Mouse (Mus musculus) B cell, adult 2 months (primary cell): ENCODE measurements around the gene Boc.

Experiments used
- DNase-seq, 2 experiments: peaks; one replicate each; pipeline ENCODE4 v3.0.0; 2022

Boc gene

DNA sequence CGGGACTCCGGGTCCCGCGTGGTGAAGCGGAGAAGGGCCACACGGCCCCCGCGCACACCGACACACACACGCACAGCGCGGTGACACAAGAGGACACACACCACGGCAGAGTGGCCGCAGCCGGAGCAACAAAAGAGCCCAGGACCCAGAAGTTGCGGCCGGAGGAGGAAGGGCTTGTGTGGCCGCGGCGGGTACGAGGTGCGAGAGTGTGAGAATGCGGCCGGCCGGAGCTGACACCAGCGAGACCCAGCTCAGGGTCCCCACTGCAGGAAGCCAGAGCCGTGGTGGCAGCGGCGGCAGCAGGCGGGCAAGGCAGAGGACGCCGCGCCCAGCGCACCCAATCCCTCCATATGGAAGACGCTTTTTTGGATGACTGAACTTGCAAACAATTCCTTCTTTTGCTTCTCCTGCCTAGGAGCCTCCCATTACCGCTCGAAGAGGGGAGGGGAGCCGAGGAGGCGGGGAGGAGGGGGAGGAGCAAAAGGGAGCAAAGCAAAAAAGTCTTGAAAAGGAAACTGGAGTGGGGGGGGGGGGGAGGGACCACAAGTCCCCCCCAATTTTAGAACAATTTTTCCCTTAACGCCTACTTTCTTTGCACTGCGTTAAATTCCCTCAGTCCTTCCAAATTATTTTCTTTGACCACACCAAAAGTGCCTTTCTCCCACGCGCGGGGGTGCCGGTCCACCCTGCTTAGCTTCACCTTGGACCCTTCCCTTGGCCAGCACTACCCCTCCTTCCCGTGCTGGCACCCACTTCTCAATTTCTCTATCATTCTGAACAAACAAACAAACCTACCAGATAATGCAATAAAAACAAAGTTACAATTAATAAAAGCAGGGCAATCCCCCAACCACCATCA lies at the start of gene Boc:
TSS of gene Boc (minus strand) at position 427 of the 859 bp plus-strand sequence.
- no peak for DNase-seq

DNA sequence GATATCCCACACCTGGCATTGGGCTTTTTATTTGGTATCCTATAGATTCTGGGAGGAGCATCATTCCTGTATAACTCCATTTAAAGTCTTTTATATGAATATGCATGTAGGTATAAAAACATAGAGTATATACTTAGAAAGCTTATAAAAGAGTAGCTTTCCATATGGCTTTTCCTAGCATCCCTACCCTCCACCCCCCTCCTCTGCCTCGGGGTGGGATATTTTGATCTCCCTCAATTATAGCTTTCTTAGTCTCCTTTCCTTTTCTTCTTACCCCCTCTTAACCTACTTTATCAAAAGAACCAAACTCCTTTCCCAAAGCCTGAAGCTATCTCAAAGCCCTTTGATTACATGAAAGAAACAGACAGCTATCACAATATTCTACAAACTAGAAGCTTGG lies 47.9 kb upstream of the Boc start:
- DNase-seq = no peak

DNA sequence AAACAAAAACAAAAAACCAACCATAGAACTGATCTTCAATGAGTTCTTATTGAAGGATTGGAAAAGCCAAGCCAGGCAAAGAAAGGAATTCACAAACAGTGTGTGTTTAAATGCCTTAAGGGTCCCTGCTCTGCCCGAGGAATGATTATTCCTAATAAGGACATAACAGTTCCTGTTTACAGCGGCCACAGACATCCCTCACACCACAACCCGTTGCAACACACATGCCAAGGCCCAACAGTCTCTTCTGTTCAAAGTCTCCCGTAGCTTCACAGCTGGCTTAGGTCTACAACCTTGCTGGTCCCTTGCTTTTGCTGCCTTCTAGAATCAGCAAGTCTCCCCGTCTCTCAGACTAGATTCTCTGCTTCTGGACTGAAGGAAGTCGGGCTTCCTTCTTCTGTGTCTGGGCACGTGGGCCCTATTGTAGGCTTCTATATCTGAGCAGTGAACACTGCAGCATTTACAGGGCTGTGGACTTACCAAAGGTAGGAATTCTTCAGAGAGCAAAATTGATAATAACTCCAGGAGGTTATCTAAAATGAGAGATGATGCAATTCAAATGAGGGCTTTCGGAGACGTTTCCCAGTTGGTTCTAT lies 45.4 kb upstream of the Boc start:
- no peak for DNase-seq

DNA sequence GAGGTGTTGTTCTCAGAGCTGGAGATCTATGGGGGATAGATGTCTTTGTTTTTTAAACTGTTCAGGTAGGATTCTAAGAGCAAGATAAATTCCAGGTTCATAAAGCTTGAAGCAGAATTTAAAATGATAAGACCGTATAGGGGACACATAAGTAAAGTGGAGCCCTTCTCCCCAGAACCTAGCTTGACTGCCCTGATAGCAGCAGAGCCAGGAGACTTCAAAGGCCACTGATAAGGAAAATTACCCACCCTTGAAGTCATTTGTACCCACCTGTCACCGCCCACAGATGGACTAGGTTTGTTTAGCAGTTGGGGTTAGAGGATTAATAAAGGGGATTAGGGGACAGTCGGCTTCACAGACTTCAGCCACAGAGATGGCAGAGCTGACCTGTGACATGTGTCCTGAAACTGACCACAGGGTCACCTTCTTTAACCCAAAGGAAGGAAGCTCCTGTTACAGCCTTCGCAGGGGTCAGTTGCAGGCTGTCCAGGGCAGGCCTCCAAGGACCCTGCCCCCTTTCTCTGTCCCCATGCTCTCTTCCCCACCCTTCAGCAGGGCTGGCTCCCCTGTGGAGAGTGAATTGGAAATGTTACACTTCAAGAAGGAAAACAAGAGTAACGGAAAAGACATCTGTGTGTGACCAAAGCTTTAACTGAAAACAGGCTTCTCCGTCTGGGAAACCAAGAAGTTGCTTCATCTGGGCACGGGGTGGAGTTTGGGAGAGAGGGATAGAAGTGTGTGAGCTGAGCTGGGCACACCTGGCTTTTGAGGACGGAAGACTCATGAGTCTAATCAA lies 43.5 kb upstream of the Boc start:
- no peak for DNase-seq

DNA sequence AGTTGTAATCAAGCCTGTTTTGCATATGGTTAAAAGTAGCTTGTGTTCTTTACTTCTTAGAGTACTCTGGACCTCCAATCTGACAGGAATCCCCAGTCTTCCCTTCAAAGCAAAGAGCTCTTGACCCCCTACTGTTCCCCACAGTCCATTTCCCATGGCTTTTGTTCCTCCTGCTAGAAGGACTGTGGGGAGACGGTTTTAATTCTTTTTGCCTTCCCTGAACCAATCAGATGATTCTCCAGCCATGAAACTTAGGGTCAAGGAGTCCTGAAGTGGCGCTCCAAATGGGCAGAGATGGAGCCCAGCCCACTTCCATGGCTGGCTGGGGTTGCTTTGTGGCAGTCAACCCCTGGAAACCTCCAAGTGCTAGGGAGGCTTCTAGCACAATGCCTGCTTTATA lies 42.5 kb upstream of the Boc start:
- no peak for DNase-seq

DNA sequence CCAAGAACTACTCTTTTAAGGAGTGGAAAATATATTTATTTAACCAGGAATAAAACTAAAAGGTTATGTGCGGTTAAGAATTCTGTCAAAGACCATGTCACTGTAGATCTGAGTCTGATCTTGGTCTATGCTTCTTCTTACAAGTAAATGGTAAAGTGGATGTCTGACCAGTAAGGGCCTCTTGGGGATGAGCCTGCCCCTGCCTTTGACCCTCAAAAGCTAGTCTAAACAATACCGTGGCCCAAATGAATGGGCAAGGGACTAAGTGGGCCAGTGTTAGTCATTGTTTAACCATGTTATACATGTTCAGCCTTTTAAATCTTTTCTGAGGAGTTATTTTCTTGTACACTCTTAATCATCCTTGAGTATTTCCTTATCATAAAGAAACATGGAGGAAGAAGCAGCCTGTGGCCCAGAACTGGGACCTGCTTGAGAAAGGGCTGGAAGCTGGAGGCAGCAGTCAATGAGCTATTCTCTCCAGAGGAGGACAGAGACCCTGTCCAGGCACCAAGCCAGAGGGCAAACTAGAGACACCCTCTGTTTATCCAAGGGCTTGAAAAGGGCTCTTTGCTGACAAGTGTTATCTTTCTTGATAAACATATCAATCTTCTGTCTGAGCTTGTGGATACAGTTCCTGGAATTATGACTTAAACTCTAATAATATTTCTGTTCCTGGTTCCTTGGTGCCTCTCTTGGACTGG lies 38.6 kb upstream of the Boc start:
- no peak for DNase-seq

DNA sequence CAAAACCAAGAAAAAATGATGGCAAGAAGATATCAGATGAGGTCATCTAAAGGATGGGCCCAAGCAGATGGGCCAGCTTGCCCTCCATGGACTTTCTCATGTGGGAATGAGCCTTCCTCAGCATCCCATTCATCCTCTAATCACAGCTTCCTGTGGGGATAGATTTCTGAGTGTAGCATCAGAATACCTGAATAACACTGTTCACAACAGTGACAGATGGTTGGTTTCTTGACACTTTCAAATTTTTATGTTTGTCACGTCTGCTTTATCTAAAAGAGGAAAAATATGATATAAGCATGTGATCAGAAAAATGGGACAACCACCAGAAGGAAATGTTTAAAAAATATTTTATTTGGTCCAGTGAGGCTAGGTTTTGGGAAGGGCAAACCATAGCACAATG lies 30.8 kb upstream of the Boc start:
- no peak for DNase-seq

DNA sequence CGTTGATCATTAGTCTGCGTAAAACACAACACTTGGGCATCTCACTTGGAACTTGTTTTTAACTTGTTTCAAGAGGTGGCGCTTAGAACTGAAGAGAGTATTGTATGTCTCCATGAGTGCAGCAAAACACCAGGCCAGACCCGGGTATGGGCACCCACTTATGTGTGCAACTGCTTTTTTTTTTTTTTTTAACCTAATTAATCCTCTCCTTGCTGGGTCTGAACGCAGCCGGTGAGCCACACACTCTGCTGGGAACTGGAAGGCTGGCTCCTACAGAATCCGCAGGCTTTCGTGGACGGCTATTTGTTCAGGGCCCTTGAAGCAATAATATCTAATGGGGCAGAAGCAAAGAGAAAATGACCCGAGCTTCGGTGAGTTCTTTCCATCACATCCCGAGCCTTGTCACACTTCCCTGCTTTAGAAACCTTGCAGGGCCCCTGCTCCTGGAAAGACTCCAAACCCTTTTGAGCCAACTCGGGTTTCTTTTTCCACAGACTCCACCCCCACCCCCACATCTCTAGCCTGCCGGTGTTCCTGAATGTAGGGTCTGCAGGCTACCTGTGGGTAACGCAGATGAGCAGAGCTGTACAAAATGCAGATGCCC lies 20.8 kb upstream of the Boc start:
- DNase-seq = no peak

DNA sequence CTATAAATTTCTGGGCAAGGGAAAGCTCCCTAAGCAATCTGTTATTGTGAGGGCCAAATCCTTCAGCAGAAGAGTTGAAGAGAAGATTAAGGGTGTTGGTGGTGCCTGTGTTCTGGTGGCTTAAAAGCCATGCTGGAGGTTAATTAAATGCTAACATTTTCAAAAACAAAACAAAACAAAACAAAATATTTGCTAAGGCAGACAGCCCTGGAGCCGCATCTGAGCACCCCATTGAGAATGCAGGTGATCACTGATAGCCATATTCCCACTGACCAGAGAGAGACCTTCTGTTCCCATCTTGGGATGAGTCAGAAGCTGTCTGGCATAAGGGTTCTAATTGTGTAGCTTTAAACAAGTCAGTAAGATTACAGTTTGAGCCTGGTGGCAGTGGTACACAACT lies 19.9 kb upstream of the Boc start:
- DNase-seq = no peak

DNA sequence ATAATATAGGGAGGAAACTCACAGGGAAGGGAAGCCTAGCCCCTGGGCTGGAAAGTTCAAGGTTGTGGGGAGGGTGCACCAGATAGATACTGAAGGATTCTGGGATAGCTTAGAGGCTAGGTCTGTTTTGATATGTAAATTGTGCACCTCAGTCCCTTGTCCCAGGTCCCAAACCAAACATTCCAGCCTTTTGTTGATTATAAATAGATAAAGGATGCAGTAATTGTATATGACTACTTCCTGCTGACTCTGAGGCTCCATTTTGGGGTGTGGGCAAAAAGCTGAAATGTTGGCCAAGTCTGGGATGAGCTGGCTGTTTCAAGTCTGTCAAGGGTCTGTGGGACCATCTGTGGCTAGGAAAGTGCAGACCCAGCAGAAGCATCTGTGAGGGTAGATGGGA lies 9.4 kb upstream of the Boc start:
- DNase-seq = no peak

DNA sequence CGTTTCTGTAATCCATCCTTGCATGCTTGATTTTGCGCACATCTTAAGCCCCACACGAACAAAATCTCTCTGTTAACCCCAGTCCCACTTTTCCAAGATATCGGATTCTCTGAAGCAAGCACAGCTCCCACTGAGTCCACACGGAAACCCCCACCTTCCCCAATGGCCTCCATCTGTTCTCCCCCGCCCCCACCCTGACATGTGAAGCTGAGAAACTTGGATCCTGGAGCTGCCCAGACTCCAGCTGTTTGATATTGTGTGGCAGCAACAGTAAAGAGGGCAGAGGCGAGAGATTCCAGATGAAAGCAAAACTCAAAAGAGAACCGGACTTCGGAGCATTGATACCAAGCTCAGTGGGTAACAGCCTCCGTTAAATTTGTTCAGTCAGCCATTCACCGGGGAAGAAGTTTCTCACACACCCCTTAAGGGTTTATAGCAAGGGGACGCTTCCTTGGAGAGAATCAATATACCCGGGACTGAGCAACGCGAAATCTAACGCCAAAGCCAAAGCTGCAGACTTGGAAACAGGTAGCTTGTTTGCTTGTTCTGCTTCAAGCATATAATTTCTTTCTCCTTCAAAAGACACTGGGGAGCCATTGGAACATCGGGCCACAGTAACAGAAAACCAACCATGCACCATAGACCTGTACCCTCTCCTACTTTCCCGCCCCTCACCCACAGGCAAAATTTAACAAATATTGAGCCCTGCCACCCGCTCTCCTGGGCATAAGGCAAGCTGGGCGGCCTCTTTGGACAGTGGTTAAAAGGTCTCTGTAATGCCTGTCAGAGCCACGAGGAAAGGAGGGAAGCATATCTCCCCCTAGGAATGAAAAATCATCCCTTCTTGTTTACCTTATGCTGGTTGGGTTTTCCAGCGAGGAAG lies 6.9 kb upstream of the Boc start:
- no peak for DNase-seq

DNA sequence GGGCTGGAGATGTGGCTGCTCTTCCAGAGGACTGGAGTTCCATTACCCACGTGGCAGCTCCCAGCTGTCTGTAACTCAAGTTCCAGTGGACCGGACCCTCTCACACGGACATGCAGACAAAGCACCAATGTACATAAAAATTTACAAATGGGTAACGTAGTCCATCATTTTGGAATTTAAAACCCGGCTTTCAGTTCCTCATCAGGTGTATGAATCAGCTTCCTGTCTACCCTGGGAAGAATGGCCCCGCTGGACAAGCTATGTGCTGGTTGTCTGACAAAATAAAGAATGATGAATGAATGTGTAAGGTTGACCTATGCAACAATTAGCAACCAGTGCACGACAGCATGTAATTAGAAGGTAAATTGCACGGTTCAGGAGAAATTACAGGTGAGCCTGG lies 5.7 kb upstream of the Boc start:
- DNase-seq = no peak

DNA sequence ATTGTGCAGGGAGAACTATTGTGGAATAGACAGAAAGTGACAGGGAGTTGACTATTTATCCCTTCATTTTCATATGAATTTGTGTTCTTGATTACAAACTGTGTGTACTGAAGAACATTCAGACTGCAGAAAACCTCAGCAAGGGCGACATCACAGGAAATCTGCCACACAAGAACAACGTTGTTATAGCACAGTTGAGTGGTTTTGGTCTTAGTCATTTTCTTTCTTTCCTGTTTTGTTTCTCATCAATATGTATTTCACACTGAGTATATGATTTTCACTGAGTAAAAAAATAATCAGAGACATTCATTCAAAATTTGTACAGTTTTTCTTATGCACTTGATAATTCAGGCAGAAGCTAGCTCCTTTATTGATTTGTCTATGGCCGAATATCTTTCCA lies 3.4 kb upstream of the Boc start:
- DNase-seq = no peak

DNA sequence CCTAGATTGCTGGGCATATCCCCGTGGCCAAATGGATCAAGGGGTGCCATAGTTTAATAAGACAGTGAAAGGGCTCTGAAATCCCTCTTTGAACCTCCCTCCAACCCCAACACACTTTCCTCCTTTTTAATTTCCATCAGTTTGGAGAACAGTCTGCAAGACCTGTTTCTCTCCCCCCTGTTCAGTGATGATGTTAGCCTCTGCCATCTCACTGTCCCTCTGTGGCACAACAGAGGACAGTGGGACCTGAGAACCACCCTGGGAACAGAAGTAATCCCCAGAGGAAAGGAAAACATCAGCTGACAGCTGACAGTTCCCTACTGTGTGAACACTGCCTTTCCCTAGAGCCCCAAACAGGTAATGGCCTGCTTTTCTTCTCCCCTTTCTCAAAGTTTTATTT lies 1.5 kb upstream of the Boc start:
- no peak for DNase-seq

DNA sequence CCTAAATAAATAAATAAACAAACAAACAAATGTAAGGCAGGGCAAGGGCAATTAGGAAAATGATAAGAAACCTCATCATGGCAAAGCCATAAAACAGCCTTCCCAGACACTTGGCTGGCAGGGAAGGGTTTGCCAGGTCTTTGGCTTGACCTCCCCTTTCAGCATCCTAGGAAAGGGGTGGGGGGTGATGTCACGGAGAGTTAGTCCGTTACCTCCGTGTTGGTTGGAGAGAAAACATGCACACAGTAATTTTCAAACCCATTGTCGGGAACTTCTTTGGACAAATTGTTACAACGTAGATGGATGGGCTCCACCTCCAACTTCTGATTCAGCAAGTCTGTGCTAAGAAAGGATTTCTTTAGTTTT lies 616 bp upstream of the Boc start:
- DNase-seq = no peak

DNA sequence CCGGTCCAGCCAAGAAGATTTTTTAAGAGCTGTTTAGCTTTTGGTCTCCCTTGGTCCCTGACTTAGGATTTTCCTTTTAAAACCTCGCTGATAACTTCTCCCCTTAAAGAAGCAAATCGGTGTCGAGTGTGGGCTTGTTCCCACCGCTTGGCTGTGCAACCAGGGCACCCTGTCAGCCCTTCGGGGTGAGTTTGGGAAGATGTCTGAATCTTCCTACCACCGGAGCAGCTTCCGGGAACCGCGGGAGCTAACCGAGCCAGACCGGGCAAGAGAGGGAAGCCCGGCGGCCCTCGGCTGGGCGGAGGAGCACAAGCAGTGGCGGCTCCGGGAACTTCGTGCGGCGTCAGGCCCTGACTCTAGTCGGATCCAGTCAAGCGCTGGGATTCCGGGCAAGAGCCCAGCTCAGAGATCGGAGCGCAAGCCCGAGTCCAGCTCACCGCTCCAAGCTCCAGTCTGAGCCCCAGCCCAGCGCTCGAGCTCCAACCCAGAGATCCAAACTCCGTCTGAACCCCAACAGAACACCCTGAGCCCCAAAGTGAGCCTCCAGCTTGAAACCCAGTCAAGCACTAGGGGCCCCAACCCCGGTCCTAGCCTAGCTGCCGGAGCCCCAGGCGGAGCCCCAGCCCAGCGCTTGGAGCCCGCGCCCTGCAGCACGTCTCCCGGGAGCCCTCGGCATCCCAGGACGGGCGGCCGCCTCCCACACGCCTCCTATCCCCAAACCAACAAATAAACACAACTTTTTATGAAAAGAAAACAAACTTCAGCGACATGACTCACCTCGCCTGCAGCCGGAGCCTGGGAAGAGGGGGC lies 831 bp downstream of the Boc start:
- peak in 1 of 2 experiments; percentile 2 for DNase-seq

DNA sequence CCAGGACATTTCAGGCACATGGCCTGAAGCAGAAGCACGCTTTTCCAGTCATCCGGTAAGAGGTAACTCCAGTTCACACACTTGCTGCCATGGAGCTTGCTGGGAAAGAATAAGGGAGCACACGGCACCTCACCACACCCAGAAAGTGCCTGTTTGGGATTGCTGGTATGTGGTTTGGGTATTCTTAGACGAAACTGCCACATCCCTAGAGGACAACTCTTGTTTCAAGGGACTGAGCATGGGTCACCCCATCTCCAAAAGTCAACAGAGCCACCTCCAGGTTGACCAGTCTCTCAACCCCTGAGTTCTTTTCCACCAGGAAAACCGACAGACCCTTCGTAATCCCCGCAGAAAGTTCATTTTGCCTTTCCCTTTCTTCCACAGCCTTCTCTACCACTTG lies 1.6 kb downstream of the Boc start:
- DNase-seq = no peak

DNA sequence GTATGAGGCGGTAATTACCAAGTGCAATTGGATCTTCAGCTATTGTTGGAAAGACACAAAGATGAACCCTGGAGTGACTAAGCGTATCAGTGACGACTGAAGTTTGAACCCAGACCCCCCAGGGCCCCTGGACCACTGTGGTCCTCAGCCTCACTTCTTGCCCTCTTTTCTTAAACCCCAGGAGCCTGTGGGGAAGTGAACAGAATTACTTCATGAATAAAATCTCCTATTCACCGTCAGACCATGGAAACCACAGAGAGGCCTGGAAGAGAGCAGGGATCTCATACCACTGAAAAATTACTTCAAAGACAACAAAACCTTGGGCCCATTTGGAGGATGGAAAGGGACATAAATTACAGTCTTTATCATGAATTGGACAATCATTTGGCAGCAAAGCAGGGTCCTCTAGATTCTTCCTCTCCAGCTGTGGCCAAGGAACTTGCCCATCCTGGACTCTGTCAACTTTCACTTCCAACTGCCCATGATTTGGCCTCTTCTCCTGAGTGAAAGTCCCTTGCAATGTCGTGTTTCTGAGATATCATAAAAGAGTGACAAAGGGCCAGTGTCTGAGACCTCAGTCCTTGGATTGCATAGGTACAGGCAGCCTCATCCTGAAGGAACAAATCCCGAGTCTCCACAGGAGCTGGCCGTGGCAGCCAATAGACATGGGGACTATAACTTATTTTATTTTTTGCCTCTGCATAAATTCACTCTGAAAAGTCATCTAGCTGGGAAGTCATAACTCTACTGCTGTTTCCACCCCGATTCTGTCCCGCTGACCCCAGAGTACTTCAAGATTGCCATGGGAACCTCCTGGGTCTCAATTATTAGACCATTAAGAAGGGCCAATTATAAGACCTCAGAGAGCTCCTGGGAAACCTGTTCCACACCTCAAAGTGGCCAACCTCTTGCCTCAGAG lies 2.6 kb downstream of the Boc start:
- no peak for DNase-seq

DNA sequence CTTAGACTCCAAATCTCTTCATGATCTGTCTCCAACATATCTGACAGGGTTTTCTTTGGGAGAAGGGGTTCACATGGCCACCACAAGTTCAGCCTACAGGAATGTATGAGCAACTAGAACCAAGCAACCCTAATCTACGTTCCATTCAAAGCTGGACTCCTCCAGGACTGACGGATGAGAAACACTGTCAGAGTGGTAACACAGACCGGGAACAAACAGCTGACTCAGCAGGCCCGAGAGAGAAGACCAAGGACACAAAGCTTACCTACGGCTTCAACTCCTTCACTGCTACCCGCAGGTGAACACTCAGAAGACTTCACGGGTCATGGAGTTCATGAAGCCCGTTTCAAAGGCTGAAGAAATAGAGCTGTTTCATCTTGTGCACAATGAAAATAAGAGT lies 4.8 kb downstream of the Boc start:
- no peak for DNase-seq

DNA sequence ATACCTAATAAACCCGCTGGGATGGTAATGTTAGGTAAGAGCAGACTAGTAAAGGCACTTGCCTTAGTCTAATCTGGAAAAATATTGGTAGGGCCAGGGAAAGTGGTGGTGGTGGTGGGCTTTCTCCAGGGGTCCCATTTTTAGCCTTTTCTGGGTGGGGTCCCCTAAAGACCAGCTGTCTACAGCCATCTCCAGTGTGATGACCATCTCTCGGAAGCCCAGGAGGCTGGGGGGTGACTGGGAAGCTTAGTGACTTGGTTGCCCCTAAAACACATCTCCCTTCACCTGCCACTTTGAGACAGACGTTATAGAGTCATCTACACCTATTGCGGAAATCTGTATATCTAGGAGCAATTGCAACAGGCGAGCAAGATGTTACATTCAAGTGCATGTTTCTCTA lies 6.0 kb downstream of the Boc start:
- DNase-seq = no peak
